Mouse (Mus musculus) Muller cell, postnatal 12 days (primary cell): ENCODE measurements around the gene Adipor1.
"Not testable (repeated sequence)": the region's sequence is repeated elsewhere in the genome, so short reads cannot be mapped to it uniquely, and the experiment has no call there.

Experiments used
- DNase-seq: peaks from one replicate; pipeline ENCODE4 v3.0.0-alpha.2; 2015; ENCODE audit errors: inconsistent ontology term

Adipor1 gene

GRCm38 (mm10) chr1:134419751-134420458, 4.7 kb downstream of the Adipor1 start:
- DNase-seq, result no peak

DNA sequence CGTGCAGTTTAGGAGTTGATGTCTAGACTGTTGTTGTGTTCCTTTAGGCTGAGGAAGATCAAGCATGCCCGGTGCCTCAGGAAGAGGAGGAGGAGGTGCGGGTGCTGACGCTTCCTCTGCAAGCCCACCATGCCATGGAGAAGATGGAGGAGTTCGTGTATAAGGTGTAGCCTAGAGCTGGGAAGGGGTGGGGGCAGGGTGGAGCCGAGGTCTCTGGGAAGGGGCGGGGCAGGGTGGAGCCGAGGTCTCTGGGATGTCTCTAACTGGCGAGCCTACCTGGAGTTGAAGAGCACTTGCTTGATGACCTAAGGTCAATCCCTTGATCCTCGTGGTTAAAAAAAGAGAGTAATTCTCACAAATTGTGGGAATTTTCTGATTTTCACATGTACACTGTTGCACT, 8.7 kb downstream of the Adipor1 start:
- DNase-seq, result no peak

DNA sequence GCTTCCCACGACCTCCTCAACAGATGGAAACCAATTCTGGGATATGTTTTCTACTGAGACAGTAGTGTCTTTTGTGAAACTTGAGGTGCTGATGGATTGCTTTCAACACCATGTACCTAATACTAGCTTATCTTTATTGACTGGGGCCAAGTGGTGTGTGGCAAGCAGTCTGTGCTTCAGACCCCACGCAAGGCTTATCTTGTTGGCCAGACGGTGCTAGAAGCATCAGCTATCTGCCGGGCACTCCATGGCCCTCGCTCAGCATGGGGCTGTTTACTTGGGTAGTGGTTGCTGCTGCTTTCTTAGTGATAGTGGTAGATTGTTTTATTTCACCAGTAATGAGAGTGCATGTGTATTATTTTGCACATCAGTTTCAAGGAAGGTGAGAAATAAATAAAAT, 11.1 kb downstream of the Adipor1 start:
- no peak for DNase-seq

DNA sequence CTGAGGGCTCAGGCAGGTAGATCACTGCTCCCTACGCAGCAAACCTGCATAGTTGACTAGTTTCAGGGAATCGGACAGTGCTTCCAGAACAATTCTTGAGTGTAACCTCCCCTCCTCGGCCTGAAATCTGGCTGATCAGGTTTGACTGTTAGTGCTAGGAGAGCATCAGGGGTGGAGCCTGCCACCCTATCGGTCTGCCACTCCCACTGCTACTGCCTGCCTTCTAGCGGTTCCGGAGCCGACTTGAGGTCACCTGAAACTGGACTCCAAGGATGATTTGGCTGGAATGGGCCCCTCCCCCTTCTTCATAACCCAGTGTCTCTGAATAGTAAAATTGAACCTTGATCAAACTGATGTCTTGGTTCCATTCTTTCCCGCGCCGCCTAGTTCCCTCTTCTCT, 17.8 kb downstream of the Adipor1 start:
- no peak for DNase-seq

- DNase-seq, result no peak
Observed at GRCm38 (mm10) chr1:134433473-134433872, 18.3 kb downstream of the Adipor1 start.

DNA sequence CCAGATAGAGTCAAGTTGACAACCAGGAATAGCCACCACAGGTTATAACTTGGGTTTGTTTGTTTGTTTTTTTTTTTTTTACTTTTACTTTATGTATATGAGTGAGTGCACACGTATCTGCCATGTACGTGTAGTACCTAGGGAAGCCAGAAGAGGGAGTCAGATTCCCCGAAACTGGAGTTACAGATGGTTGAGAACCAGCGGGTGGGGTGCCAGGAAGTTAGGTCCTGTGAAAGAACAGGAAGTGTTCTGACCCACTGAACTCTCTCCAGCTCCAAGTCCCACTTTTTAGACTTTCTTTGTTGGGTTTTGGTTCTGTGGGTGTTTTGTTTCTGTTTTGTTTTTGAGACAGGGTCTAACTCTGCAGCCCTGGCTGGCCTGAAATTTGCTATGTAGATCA, 20.2 kb downstream of the Adipor1 start:
- peak; percentile 21 for DNase-seq

GRCm38 (mm10) chr1:134440437-134440836, 25.3 kb downstream of the Adipor1 start:
- no peak for DNase-seq

DNA sequence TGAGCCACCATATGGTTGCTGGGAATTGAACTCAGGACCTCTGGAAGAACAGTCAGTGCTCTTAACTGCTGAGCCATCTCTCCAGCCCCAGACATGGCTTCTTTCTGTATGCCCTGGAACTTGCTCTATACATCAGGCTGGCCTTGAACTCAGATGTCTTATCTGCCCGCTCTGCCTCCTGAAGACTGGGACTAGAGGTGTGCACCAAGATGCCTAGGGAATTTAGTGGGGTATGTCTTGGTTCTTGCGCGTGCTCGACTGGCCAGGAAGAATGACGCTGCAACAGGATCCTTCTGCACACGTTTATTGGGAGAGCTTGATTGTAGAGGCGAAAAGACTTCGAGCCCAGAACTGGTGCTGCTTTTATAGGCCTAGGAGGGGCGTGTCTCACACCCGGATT, 26.6 kb downstream of the Adipor1 start:
- not testable (repeated sequence) for DNase-seq

- DNase-seq, result no peak
Observed at GRCm38 (mm10) chr1:134442394-134442793, 27.2 kb downstream of the Adipor1 start.

GRCm38 (mm10) chr1:134443288-134443687, 28.1 kb downstream of the Adipor1 start:
- DNase-seq, result not testable (repeated sequence)

DNA sequence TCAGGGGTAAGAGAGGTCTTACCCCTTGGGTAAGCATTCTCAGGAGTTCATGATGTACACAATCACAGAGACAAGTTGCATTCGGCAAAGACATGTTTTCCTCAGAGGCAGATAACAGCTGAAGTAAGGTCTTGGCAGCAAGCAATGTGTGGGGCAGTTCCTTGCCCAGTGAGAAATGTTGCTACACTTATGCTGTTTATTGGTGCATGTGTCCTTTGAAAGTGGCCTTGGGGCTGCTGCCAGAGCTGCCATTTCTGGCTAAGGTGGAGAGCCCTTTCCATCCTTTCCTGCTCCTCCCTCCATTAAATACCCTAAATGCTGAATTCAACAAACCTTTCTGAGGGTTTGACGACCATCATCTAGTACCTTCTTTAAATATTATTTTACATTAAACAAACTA, 30.2 kb downstream of the Adipor1 start:
- no peak for DNase-seq

DNA sequence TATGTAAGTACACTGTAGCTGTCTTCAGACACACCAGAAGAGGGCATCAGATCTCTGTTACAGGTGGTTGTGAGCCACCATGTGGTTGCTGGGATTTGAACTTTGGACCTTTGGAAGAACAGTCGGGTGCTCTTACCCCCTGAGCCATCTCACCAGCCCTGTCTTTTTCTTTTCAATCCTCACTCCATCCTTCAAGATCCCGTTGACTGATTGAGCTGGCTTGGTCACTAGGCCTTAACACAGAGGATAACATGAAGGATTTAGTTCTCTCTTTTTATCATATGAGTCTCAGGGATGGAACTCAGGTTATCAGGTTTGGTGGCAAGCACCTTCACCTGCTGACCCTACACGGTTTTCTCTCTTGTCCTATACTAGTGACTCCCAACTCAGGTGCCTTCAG, 33.4 kb downstream of the Adipor1 start:
- not testable (repeated sequence) for DNase-seq

GRCm38 (mm10) chr1:134450201-134450600, 35.0 kb downstream of the Adipor1 start:
- DNase-seq, result no peak

- peak; percentile 8 for DNase-seq
Observed at GRCm38 (mm10) chr1:134450986-134451385, 35.8 kb downstream of the Adipor1 start.

DNA sequence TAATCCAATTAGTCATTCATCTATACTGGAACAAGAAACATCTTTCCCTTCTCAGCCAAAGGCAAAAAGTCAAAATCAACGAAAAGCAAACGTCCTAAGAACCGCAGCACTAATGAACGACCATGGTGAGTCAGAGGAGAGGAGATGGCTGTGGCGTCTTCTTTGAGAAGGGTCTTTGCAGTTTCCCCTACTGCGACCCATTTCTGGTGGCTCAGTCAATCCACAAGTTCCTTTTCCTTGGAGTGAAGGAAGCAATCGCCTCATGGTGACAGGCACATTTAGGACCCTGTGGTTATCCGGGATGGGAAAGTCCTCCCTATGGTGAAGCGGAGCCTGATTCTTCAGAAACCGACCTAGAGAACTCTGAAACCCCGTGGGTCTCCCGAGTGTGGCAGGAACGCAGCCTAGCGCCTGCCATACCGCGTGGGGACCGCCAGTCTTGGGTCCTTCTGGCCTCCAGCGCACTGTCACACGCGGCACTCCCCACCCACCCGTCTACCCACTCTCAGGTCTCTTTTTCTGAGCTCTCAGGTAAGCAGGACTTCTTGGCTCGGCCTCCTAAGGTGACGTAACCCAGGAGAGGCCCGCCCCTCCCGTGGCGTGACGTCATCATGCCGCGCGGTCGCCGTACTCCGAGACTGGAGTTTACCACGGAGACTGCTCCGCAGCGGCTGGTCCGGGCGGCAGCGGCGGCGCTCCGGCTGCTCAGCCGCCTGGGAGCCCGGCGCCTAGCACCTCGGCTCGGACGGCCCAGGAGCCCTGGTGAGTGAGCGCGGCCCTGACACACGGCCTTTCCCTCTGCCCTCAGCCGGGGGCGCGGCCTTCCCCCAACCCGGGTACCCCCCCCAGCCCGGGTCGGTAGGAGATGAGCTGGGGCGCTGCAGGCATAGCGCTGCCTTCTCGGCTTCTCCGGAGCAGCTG, 40.0 kb downstream of the Adipor1 start, which contains the start of gene Klhl12:
TSS of gene Klhl12 (plus strand) at position 628 of the 921 bp plus-strand sequence.
- peak; percentile 93 for DNase-seq

GRCm38 (mm10) chr1:134456060-134456459, 40.9 kb downstream of the Adipor1 start:
- peak; percentile 6 for DNase-seq

- DNase-seq, result no peak
Observed at GRCm38 (mm10) chr1:134458139-134458727, 43.1 kb downstream of the Adipor1 start.

GRCm38 (mm10) chr1:134460294-134461284, 45.4 kb downstream of the Adipor1 start:
- DNase-seq, result no peak
